Mouse (Mus musculus): ENCODE data around the gene Hmgb1. TPM values are rescaled to one million over a fixed set of nuclear protein-coding genes. Genes with fewer than 3 reads are reported as not detected.

The Hmgb1 gene
- polyA plus RNA-seq, 1 experiment: 48.1 TPM

- Histone ChIP-seq H3K36me3 (ENCODE audit: control insufficient read depth, insufficient read depth, low read length) (no peaks in the 10 kb centered on the region), H3K27ac (ENCODE audit: insufficient read depth, low read depth, low read length) (peak overlapping the region; percentile 98), H3K27me3 (replicated peaks; ENCODE audit: control insufficient read depth, insufficient read depth, low read length) (no peaks in the 10 kb centered on the region), H3K4me1 (ENCODE audit: control insufficient read depth, insufficient read depth, low read length) (peaks cover 28% of the 10 kb centered on the region; the same call in 1 of the 2 replicates), H3K4me3 (ENCODE audit: insufficient read depth, low read depth, low read length) (peak overlapping the region; percentile 47)
- DNase-seq: no peak
- WGBS: 28% methylated on average over 5 of the region's 5 CpGs
- TF ChIP-seq POLR2A (IDR thresholded peaks at IDR 0.05; ENCODE audit: low read depth, low read length): no peak
- no peak for TF ChIP-seq CTCF (conservative IDR thresholded peaks at IDR 0.05; ENCODE audit: insufficient read depth, insufficient read length, low read depth, low read length)
Observed at GRCm38 (mm10) chr5:149007295-149007646, 177.0 kb downstream of the Hmgb1 start.

GRCm38 (mm10) chr5:149006362-149007294, 177.7 kb downstream of the Hmgb1 start:
- H3K4me3 ChIP-seq (ENCODE audit: insufficient read depth, low read depth, low read length): peak overlapping the region; percentile 47
- WGBS: 1% methylated on average over 26 of the region's 26 CpGs
- peaks cover 31% of the 10 kb centered on the region; the same call in 1 of the 2 replicates for H3K4me1 ChIP-seq (ENCODE audit: control insufficient read depth, insufficient read depth, low read length)
- H3K27me3 ChIP-seq (replicated peaks; ENCODE audit: control insufficient read depth, insufficient read depth, low read length): no peaks in the 10 kb centered on the region
- H3K27ac ChIP-seq (ENCODE audit: insufficient read depth, low read depth, low read length): peak overlapping the region; percentile 98
- H3K36me3 ChIP-seq (ENCODE audit: control insufficient read depth, insufficient read depth, low read length): no peaks in the 10 kb centered on the region
- DNase-seq: peak; percentile 100
- peak; percentile 84 for TF ChIP-seq CTCF (conservative IDR thresholded peaks at IDR 0.05; ENCODE audit: insufficient read depth, insufficient read length, low read depth, low read length)
- TF ChIP-seq POLR2A (IDR thresholded peaks at IDR 0.05; ENCODE audit: low read depth, low read length): peak; percentile 40

GRCm38 (mm10) chr5:149005701-149006361, 178.5 kb downstream of the Hmgb1 start:
- DNase-seq: peak; percentile 65
- no peaks in the 10 kb centered on the region for H3K36me3 ChIP-seq (ENCODE audit: control insufficient read depth, insufficient read depth, low read length)
- peak overlapping the region; percentile 35; the same call in 1 of the 2 replicates for H3K4me3 ChIP-seq (ENCODE audit: insufficient read depth, low read depth, low read length)
- H3K27me3 ChIP-seq (replicated peaks; ENCODE audit: control insufficient read depth, insufficient read depth, low read length): no peaks in the 10 kb centered on the region
- WGBS: 36% methylated on average over 9 of the region's 9 CpGs
- peak overlapping the region; percentile 94 for H3K27ac ChIP-seq (ENCODE audit: insufficient read depth, low read depth, low read length)
- TF ChIP-seq CTCF (conservative IDR thresholded peaks at IDR 0.05; ENCODE audit: insufficient read depth, insufficient read length, low read depth, low read length): no peak
- TF ChIP-seq POLR2A (IDR thresholded peaks at IDR 0.05; ENCODE audit: low read depth, low read length): no peak
- H3K4me1 ChIP-seq (ENCODE audit: control insufficient read depth, insufficient read depth, low read length): peaks cover 31% of the 10 kb centered on the region; the same call in 1 of the 2 replicates

- Histone ChIP-seq H3K36me3 (ENCODE audit: control insufficient read depth, insufficient read depth, low read length) (no peaks in the 10 kb centered on the region), H3K4me1 (ENCODE audit: control insufficient read depth, insufficient read depth, low read length) (peaks cover 33% of the 10 kb centered on the region; the same call in 1 of the 2 replicates), H3K27ac (ENCODE audit: insufficient read depth, low read depth, low read length) (no peak overlapping the region), H3K4me3 (ENCODE audit: insufficient read depth, low read depth, low read length) (no peak overlapping the region), H3K27me3 (replicated peaks; ENCODE audit: control insufficient read depth, insufficient read depth, low read length) (no peaks in the 10 kb centered on the region)
- no peak for DNase-seq
- WGBS: 26% methylated on average over 9 of the region's 9 CpGs
- TF ChIP-seq CTCF (conservative IDR thresholded peaks at IDR 0.05; ENCODE audit: insufficient read depth, insufficient read length, low read depth, low read length) (no peak), POLR2A (IDR thresholded peaks at IDR 0.05; ENCODE audit: low read depth, low read length) (no peak)
Observed at GRCm38 (mm10) chr5:149005083-149005482, 179.2 kb downstream of the Hmgb1 start.

GRCm38 (mm10) chr5:149003137-149003536, 181.2 kb downstream of the Hmgb1 start:
- H3K27me3 ChIP-seq (replicated peaks; ENCODE audit: control insufficient read depth, insufficient read depth, low read length): no peaks in the 10 kb centered on the region
- TF ChIP-seq POLR2A (IDR thresholded peaks at IDR 0.05; ENCODE audit: low read depth, low read length): no peak
- TF ChIP-seq CTCF (conservative IDR thresholded peaks at IDR 0.05; ENCODE audit: insufficient read depth, insufficient read length, low read depth, low read length): no peak
- DNase-seq: no peak
- peak overlapping the region; percentile 93 for H3K27ac ChIP-seq (ENCODE audit: insufficient read depth, low read depth, low read length)
- 45% methylated on average over 2 of the region's 2 CpGs for WGBS
- no peak overlapping the region for H3K4me3 ChIP-seq (ENCODE audit: insufficient read depth, low read depth, low read length)
- H3K4me1 ChIP-seq (ENCODE audit: control insufficient read depth, insufficient read depth, low read length): peaks cover 35% of the 10 kb centered on the region
- H3K36me3 ChIP-seq (ENCODE audit: control insufficient read depth, insufficient read depth, low read length): no peaks in the 10 kb centered on the region

- H3K27ac ChIP-seq (ENCODE audit: insufficient read depth, low read depth, low read length): peak overlapping the region; percentile 93
- H3K4me1 ChIP-seq (ENCODE audit: control insufficient read depth, insufficient read depth, low read length): peaks cover 35% of the 10 kb centered on the region
- H3K4me3 ChIP-seq (ENCODE audit: insufficient read depth, low read depth, low read length): no peak overlapping the region
- 34% methylated on average over 6 of the region's 6 CpGs for WGBS
- no peaks in the 10 kb centered on the region for H3K27me3 ChIP-seq (replicated peaks; ENCODE audit: control insufficient read depth, insufficient read depth, low read length)
- H3K36me3 ChIP-seq (ENCODE audit: control insufficient read depth, insufficient read depth, low read length): no peaks in the 10 kb centered on the region
- no peak for DNase-seq
- no peak for TF ChIP-seq CTCF (conservative IDR thresholded peaks at IDR 0.05; ENCODE audit: insufficient read depth, insufficient read length, low read depth, low read length)
- TF ChIP-seq POLR2A (IDR thresholded peaks at IDR 0.05; ENCODE audit: low read depth, low read length): no peak
Observed at GRCm38 (mm10) chr5:149002803-149003115, 181.5 kb downstream of the Hmgb1 start.

All from kidney, adult 2 months (tissue).